Mouse (Mus musculus) intestine, postnatal 0 days (tissue): ENCODE measurements around the gene Igf2bp3. TPM values are rescaled to one million over a fixed set of nuclear protein-coding genes. Genes with fewer than 3 reads are reported as not detected.

Source experiments
- ATAC-seq: fragments of 200-750 bp; cut with Nextera tagmentation; 2 replicates; pipeline ENCODE4 v1.8.0; 2017; ENCODE audit warnings: mild to moderate bottlenecking, moderate TSS enrichment, moderate library complexity
- H3K27ac ChIP-seq: fragments of 300-500 bp; sonication (generic); 2 replicates; pipeline ENCODE4 v1.5.1; 2014; ENCODE audit warnings: mild to moderate bottlenecking, low read depth, low read length, moderate library complexity
- H3K27me3 ChIP-seq: fragments of 300-500 bp; sonication (generic); replicated peaks from 2 replicates; pipeline ENCODE4 v1.6.1; 2014; ENCODE audit warnings: low read length, mixed read lengths; ENCODE audit not compliant: control insufficient read depth, insufficient read depth
- H3K36me3 ChIP-seq: fragments of 300-500 bp; sonication (generic); 2 replicates; pipeline ENCODE4 v1.6.1; 2014; ENCODE audit warnings: mild to moderate bottlenecking, moderate library complexity; ENCODE audit not compliant: control insufficient read depth, insufficient read depth
- H3K4me1 ChIP-seq: fragments of 300-500 bp; sonication (generic); replicated peaks from 2 replicates; pipeline ENCODE4 v1.6.1; 2014; ENCODE audit warnings: antibody characterized with exemption, low read length, mixed read lengths; ENCODE audit not compliant: control insufficient read depth, insufficient read depth
- H3K4me2 ChIP-seq: fragments of 300-500 bp; sonication (generic); replicated peaks from 2 replicates; pipeline ENCODE4 v1.6.1; 2014; ENCODE audit warnings: low read depth, mild to moderate bottlenecking, moderate library complexity
- H3K4me3 ChIP-seq: fragments of 300-500 bp; sonication (generic); 2 replicates; pipeline ENCODE4 v1.5.1; 2014; ENCODE audit warnings: low read depth, low read length
- H3K9ac ChIP-seq: fragments of 300-500 bp; sonication (generic); 2 replicates; pipeline ENCODE4 v1.6.1; 2014; ENCODE audit warnings: mild to moderate bottlenecking, low read depth, low read length
- H3K9me3 ChIP-seq: fragments of 300-500 bp; sonication (generic); 2 replicates; pipeline ENCODE4 v1.6.1; 2016; ENCODE audit warnings: mixed run types; ENCODE audit not compliant: control insufficient read depth
- CTCF ChIP-seq: sonication (generic); IDR thresholded peaks from 2 replicates; pipeline ENCODE4 v1.5.1; 2016; ENCODE audit warnings: low read depth, mild to moderate bottlenecking, control low read depth, antibody characterized with exemption, moderate library complexity
- WGBS: fragments of 180-500 bp; shearing (Covaris S2); extraction: QIAGEN DNeasy Blood & Tissue Kit; methylation state at CpG from one replicate; pipeline ENCODE4 v1.1.7; 2014; 5-methylcytosine and 5-hydroxymethylcytosine counted together
- polyA plus RNA-seq: library from polyadenylated mRNA; unstranded; fragments of >200 nt; fragmentation: Nextera tagmentation; extraction: Ambion mirVana; gene quantifications from 2 replicates; pipeline ENCODE4 v1.2.1, GENCODE M21; 2015

The Igf2bp3 gene
- polyA plus RNA-seq, 1 experiment from 2014 or later = 54.7 TPM

GRCm38 (mm10) chr6:49068361-49068760 lies 146.4 kb downstream of the Igf2bp3 start:
- H3K27me3 ChIP-seq = no peaks in the 10 kb centered on the region
- no peak for ATAC-seq
- no peak overlapping the region for H3K27ac ChIP-seq
- H3K4me3 ChIP-seq = no peak overlapping the region
- no peaks in the 10 kb centered on the region for H3K4me1 ChIP-seq
- H3K9ac ChIP-seq = no peak overlapping the region
- no peaks in the 10 kb centered on the region for H3K9me3 ChIP-seq
- TF ChIP-seq CTCF = no peak
- no peaks in the 10 kb centered on the region for H3K36me3 ChIP-seq
- no peak overlapping the region for H3K4me2 ChIP-seq
- WGBS = 28% methylated on average over 4 of the region's 4 CpGs

GRCm38 (mm10) chr6:49057053-49058021 lies 157.4 kb downstream of the Igf2bp3 start:
- 42% methylated on average over 8 of the region's 8 CpGs for WGBS
- H3K27ac ChIP-seq = no peak overlapping the region
- ATAC-seq = no peak
- no peaks in the 10 kb centered on the region for H3K9me3 ChIP-seq
- H3K4me2 ChIP-seq = no peak overlapping the region
- H3K36me3 ChIP-seq = no peaks in the 10 kb centered on the region
- no peak overlapping the region for H3K4me3 ChIP-seq
- H3K4me1 ChIP-seq = no peaks in the 10 kb centered on the region
- peak; percentile 95 for TF ChIP-seq CTCF
- H3K9ac ChIP-seq = no peak overlapping the region
- no peaks in the 10 kb centered on the region for H3K27me3 ChIP-seq

GRCm38 (mm10) chr6:49056009-49056408 lies 158.7 kb downstream of the Igf2bp3 start:
- ATAC-seq = no peak
- Histone ChIP-seq H3K9ac (no peak overlapping the region), H3K4me3 (no peak overlapping the region), H3K4me1 (no peaks in the 10 kb centered on the region), H3K36me3 (no peaks in the 10 kb centered on the region), H3K27me3 (no peaks in the 10 kb centered on the region), H3K27ac (no peak overlapping the region), H3K4me2 (no peak overlapping the region), H3K9me3 (no peaks in the 10 kb centered on the region)
- 88% methylated on average over 9 of the region's 9 CpGs for WGBS
- no peak for TF ChIP-seq CTCF

GRCm38 (mm10) chr6:49055256-49055733 lies 159.5 kb downstream of the Igf2bp3 start:
- no peaks in the 10 kb centered on the region for H3K9me3 ChIP-seq
- WGBS = 49% methylated on average over 7 of the region's 7 CpGs
- no peak overlapping the region for H3K4me3 ChIP-seq
- no peak overlapping the region for H3K9ac ChIP-seq
- H3K36me3 ChIP-seq = no peaks in the 10 kb centered on the region
- no peak overlapping the region for H3K27ac ChIP-seq
- TF ChIP-seq CTCF = no peak
- no peaks in the 10 kb centered on the region for H3K4me1 ChIP-seq
- no peak overlapping the region for H3K4me2 ChIP-seq
- ATAC-seq = no peak
- H3K27me3 ChIP-seq = no peaks in the 10 kb centered on the region

GRCm38 (mm10) chr6:49052191-49052590 lies 162.6 kb downstream of the Igf2bp3 start:
- Histone ChIP-seq H3K4me2 (no peak overlapping the region), H3K27me3 (no peaks in the 10 kb centered on the region), H3K9ac (no peak overlapping the region), H3K27ac (no peak overlapping the region), H3K4me1 (no peaks in the 10 kb centered on the region), H3K9me3 (no peaks in the 10 kb centered on the region), H3K36me3 (no peaks in the 10 kb centered on the region), H3K4me3 (no peak overlapping the region)
- no peak for ATAC-seq
- 66% methylated on average over 5 of the region's 5 CpGs for WGBS
- TF ChIP-seq CTCF = no peak

- ATAC-seq = no peak
- Histone ChIP-seq H3K27ac (no peak overlapping the region), H3K4me1 (no peaks in the 10 kb centered on the region), H3K27me3 (no peaks in the 10 kb centered on the region), H3K36me3 (no peaks in the 10 kb centered on the region), H3K9me3 (no peaks in the 10 kb centered on the region), H3K9ac (no peak overlapping the region), H3K4me3 (no peak overlapping the region), H3K4me2 (no peak overlapping the region)
- WGBS = 77% methylated on average over 11 of the region's 11 CpGs
- no peak for TF ChIP-seq CTCF
Measured at GRCm38 (mm10) chr6:49050677-49051410, 163.9 kb downstream of the Igf2bp3 start.
